Mouse (Mus musculus) cerebellum, postnatal 25 days (tissue): ENCODE data around the gene Ucn2.

Experiments used
- DNase-seq, 2 experiments: peaks; one replicate each; pipeline ENCODE4 v3.0.0; 2021; ENCODE audit warnings: mixed read lengths in 2 of 2

Gene Ucn2

DNA sequence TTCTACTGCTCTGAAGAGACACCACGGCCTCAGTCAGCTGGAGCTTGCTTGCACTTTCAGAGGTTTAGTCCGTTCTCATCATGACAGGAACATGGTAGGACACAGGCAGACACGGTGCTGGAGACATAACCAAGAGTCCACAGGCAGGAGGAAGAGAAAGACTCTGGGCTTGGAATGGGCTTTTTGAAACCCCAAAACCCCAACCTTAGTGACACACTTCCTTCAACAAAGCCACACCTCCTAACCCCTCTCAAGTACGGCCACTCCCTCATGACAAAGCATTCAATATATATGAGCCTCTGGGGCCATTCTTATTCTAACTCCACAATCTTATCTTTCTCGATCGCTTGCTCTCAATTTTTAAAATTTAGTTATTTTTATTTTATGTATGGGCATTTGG, 46.6 kb downstream of the Ucn2 start:
- no peak for DNase-seq
